Comparison of ENCODE assay signal across 26 mouse cellular contexts in genomic region chr5:125772238-125772637, GRCm38 (mm10).
DNase-seq lines count a peak whose midpoint lies in the region; ATAC-seq and TF ChIP-seq lines count a peak whose summit lies in the region.
"Had no signal": no experiment of that assay in that cellular context is flagged by ENCODE, and none has a peak within 500 bp of the region (broad histone marks: within the 10 kb centered on the region; RNA-seq: fewer than 3 reads in every experiment).

No protein-coding gene starts in this region.

- no peak overlapping the region for H3K4me2 ChIP-seq in forebrain, postnatal 0 days (ENCODE audit: low read depth)
- H3K4me2 ChIP-seq in stomach, postnatal 0 days (replicated peaks; ENCODE audit: low read depth): no peak overlapping the region
- H3K4me2 ChIP-seq: heart, embryonic 15.5 days; kidney, embryonic 15.5 days; limb, embryonic 12.5 days; midbrain, embryonic 12.5 days had no signal

- no peak for TF ChIP-seq POLR2A in MEL (IDR thresholded peaks at IDR 0.05; ENCODE audit: control insufficient read depth in 1 of 2, insufficient read depth in 1 of 2, low read depth in 1 of 2, low read length in 2 of 2, poor library complexity in 1 of 2)

- no peaks in the 10 kb centered on the region for H3K27me3 ChIP-seq in forebrain, postnatal 0 days (ENCODE audit: insufficient read depth, low read length)
- no peaks in the 10 kb centered on the region for H3K27me3 ChIP-seq in forebrain, embryonic 10.5 days (ENCODE audit: poor library complexity, severe bottlenecking)
- H3K27me3 ChIP-seq in MEL (ENCODE audit: control insufficient read depth in 1 of 2, insufficient read depth in 2 of 2, low read length in 2 of 2): no peaks in the 10 kb centered on the region
- H3K27me3 ChIP-seq in stomach, postnatal 0 days (ENCODE audit: control insufficient read depth, insufficient read depth, low read length): no peaks in the 10 kb centered on the region
- H3K27me3 ChIP-seq: heart, embryonic 15.5 days; kidney, embryonic 15.5 days; limb, embryonic 12.5 days; megakaryocyte, embryonic 14.5 days; midbrain, embryonic 12.5 days had no signal

- no peaks in the 10 kb centered on the region for H3K36me3 ChIP-seq in forebrain, postnatal 0 days (ENCODE audit: insufficient read depth)
- H3K36me3 ChIP-seq in forebrain, embryonic 10.5 days (replicated peaks): no peaks in the 10 kb centered on the region
- no peaks in the 10 kb centered on the region for H3K36me3 ChIP-seq in MEL (ENCODE audit: control insufficient read depth in 1 of 2, insufficient read depth in 2 of 2, low read length in 2 of 2)
- H3K36me3 ChIP-seq in stomach, postnatal 0 days (ENCODE audit: control insufficient read depth, insufficient read depth, low read length): no peaks in the 10 kb centered on the region
- H3K36me3 ChIP-seq: heart, embryonic 10.5 days; heart, embryonic 15.5 days; kidney, embryonic 15.5 days; limb, embryonic 12.5 days; midbrain, embryonic 12.5 days had no signal

- no peak overlapping the region for H3K27ac ChIP-seq in forebrain, postnatal 0 days (ENCODE audit: low read depth, low read length)
- H3K27ac ChIP-seq in forebrain, embryonic 10.5 days: no peak overlapping the region
- no peak overlapping the region for H3K27ac ChIP-seq in left cerebral cortex, adult 2 months
- no peak overlapping the region for H3K27ac ChIP-seq in MEL (ENCODE audit: control insufficient read depth, low read depth, low read length)
- no peak overlapping the region for H3K27ac ChIP-seq in stomach, postnatal 0 days (replicated peaks)
- H3K27ac ChIP-seq: heart, embryonic 10.5 days; heart, embryonic 15.5 days; kidney, embryonic 15.5 days; limb, embryonic 12.5 days; midbrain, embryonic 12.5 days had no signal

- H3K4me3 ChIP-seq in forebrain, postnatal 0 days (ENCODE audit: low read depth, low read length): no peak overlapping the region
- no peak overlapping the region for H3K4me3 ChIP-seq in forebrain, embryonic 10.5 days
- no peak overlapping the region for H3K4me3 ChIP-seq in left cerebral cortex, adult 2 months
- no peak overlapping the region for H3K4me3 ChIP-seq in MEL (ENCODE audit: control insufficient read depth in 1 of 2, insufficient read depth in 1 of 2, low read depth in 2 of 2, low read length in 2 of 2)
- no peak overlapping the region for H3K4me3 ChIP-seq in stomach, postnatal 0 days (ENCODE audit: low read depth, low read length)
- H3K4me3 ChIP-seq: heart, embryonic 10.5 days; heart, embryonic 15.5 days; kidney, embryonic 15.5 days; limb, embryonic 12.5 days; megakaryocyte, embryonic 14.5 days; midbrain, embryonic 12.5 days had no signal

- TF ChIP-seq RAD21 in MEL (IDR thresholded peaks at IDR 0.05; ENCODE audit: low read depth, low read length): no peak

- 0 out of 2 replicates have a peak, but pooled peaks cover 1% of the 10 kb centered on the region for H3K4me1 ChIP-seq in forebrain, postnatal 0 days (ENCODE audit: insufficient read depth)
- H3K4me1 ChIP-seq in forebrain, embryonic 10.5 days: no peaks in the 10 kb centered on the region
- H3K4me1 ChIP-seq in MEL (ENCODE audit: control insufficient read depth in 1 of 2, insufficient read depth in 2 of 2, low read length in 2 of 2): no peaks in the 10 kb centered on the region
- H3K4me1 ChIP-seq in stomach, postnatal 0 days (replicated peaks; ENCODE audit: control insufficient read depth, insufficient read depth): no peaks in the 10 kb centered on the region
- H3K4me1 ChIP-seq: heart, embryonic 10.5 days; heart, embryonic 15.5 days; kidney, embryonic 15.5 days; limb, embryonic 12.5 days; megakaryocyte, embryonic 14.5 days; midbrain, embryonic 12.5 days had no signal

- H3K9me3 ChIP-seq in forebrain, postnatal 0 days (ENCODE audit: low read length): no peaks in the 10 kb centered on the region
- H3K9me3 ChIP-seq in forebrain, embryonic 10.5 days: no peaks in the 10 kb centered on the region
- no peaks in the 10 kb centered on the region for H3K9me3 ChIP-seq in MEL (replicated peaks; ENCODE audit: insufficient read depth, low read length)
- H3K9me3 ChIP-seq in stomach, postnatal 0 days (ENCODE audit: control insufficient read depth, low read length): no peaks in the 10 kb centered on the region
- H3K9me3 ChIP-seq: heart, embryonic 15.5 days; kidney, embryonic 15.5 days; midbrain, embryonic 12.5 days had no signal

- no peaks in the 10 kb centered on the region for H3K79me2 ChIP-seq in MEL (ENCODE audit: control insufficient read depth, insufficient read depth, low read length, poor library complexity)

- TF ChIP-seq EP300 in MEL (IDR thresholded peaks at IDR 0.05; ENCODE audit: low read depth in 1 of 2, low read length in 2 of 2): no peak
- no peak for TF ChIP-seq EP300 in stomach, postnatal 0 days (optimal IDR thresholded peaks at IDR 0.05)

- DNase-seq in forebrain, postnatal 0 days: no peak
- no peak for DNase-seq in forebrain, embryonic 10.5 days (ENCODE audit: extremely low spot score, low spot score)
- DNase-seq in left cerebral cortex, adult 2 months (ENCODE audit: extremely low spot score in 1 of 2, low spot score in 2 of 2): no peak
- no peak for DNase-seq in left cerebral cortex, postnatal 4 days
- DNase-seq in MEL (ENCODE audit: low read depth, low spot score): peak; percentile 6
- DNase-seq in stomach, postnatal 0 days (ENCODE audit: low spot score): no peak
- DNase-seq in urinary bladder, postnatal 14 days (ENCODE audit: low spot score): no peak
- DNase-seq: adrenal gland, adult 2 months; cerebellum, adult 8-10 months; cerebellum, postnatal 25 days; gastrocnemius, postnatal 25 days; kidney, adult 11 months; layer of hippocampus, adult 9-11 months; liver, postnatal 0 days; lung, postnatal 36 days; right cerebral cortex, adult 18-20 months; spleen, adult 18-20 months; thymus, postnatal 4 days had no signal

- TF ChIP-seq CTCF in forebrain, postnatal 0 days (IDR thresholded peaks at IDR 0.05; ENCODE audit: low read depth): peak; percentile 42
- TF ChIP-seq CTCF in left cerebral cortex, adult 2 months (IDR thresholded peaks at IDR 0.05): peak; percentile 40
- peak; percentile 23 to 32 (median 23); a peak in 4 of 6 replicates for TF ChIP-seq CTCF in MEL (IDR thresholded peaks at IDR 0.05 in 2 of 3, conservative IDR thresholded peaks at IDR 0.05 in 1 of 3; ENCODE audit: control insufficient read depth in 1 of 3, insufficient read depth in 1 of 3, low read depth in 2 of 3, low read length in 3 of 3, poor library complexity in 1 of 3, severe bottlenecking in 1 of 3)
- peak; percentile 24; the same call in 1 of the 2 replicates for TF ChIP-seq CTCF in stomach, postnatal 0 days (IDR thresholded peaks at IDR 0.05; ENCODE audit: low read depth)

- intact Hi-C loops in left cerebral cortex, adult 2 months (cut with DNase I): no loop called here
- intact Hi-C loops in left cerebral cortex, postnatal 4 days (cut with DNase I): no loop called here

- no peak for ATAC-seq in forebrain, postnatal 0 days
- ATAC-seq in stomach, postnatal 0 days (ENCODE audit: low FRiP score, low TSS enrichment): no peak
- ATAC-seq: activated CD4-positive, CD25-positive, alpha-beta regulatory T cell, adult 4 months; forebrain, embryonic 14.5 days; liver, postnatal 0 days had no signal

- WGBS in forebrain, postnatal 0 days: 93% methylated on average over 4 of the region's 4 CpGs
- 92% methylated on average over 4 of the region's 4 CpGs for WGBS in forebrain, embryonic 10.5 days
- WGBS in stomach, postnatal 0 days: 89% methylated on average over 4 of the region's 4 CpGs

- H3K9ac ChIP-seq in forebrain, postnatal 0 days: no peak overlapping the region
- H3K9ac ChIP-seq in MEL (ENCODE audit: control insufficient read depth, low read depth, low read length, poor library complexity, severe bottlenecking): no peak overlapping the region
- no peak overlapping the region for H3K9ac ChIP-seq in stomach, postnatal 0 days (ENCODE audit: low read length)
- H3K9ac ChIP-seq: heart, embryonic 15.5 days; kidney, embryonic 15.5 days; limb, embryonic 12.5 days; liver, postnatal 0 days; midbrain, embryonic 12.5 days had no signal

TF ChIP-seq in MEL, 35 proteins besides CTCF, POLR2A, EP300 and RAD21:
- TF ChIP-seq ETS1 (IDR thresholded peaks at IDR 0.05; ENCODE audit: low read depth, low read length): no peak
- no peak for TF ChIP-seq MAFK (IDR thresholded peaks at IDR 0.05; ENCODE audit: borderline replicate concordance, low read depth, low read length)
